Mouse (Mus musculus): ENCODE results near the gene Usp10.

Gene Usp10

GRCm38 (mm10) chr8:119915298-119915697, 5.1 kb downstream of the Usp10 start:
- in situ Hi-C loops (cut with MboI, MseI), result no loop called here

GRCm38 (mm10) chr8:119916237-119916892, 6.2 kb downstream of the Usp10 start:
- in situ Hi-C loops (cut with MboI, MseI), result no loop called here

GRCm38 (mm10) chr8:119917415-119917814, 7.3 kb downstream of the Usp10 start:
- in situ Hi-C loops (cut with MboI, MseI), result no loop called here

GRCm38 (mm10) chr8:119918155-119918567, 8.0 kb downstream of the Usp10 start:
- in situ Hi-C loops (cut with MboI, MseI), result no loop called here

GRCm38 (mm10) chr8:119923259-119923658, 13.1 kb downstream of the Usp10 start:
- in situ Hi-C loops (cut with MboI, MseI), result no loop called here

- in situ Hi-C loops (cut with MboI, MseI), result no loop called here
Measured at GRCm38 (mm10) chr8:119925428-119925827, 15.3 kb downstream of the Usp10 start.

GRCm38 (mm10) chr8:119926474-119926873, 16.3 kb downstream of the Usp10 start:
- in situ Hi-C loops (cut with MboI, MseI), result no loop called here

GRCm38 (mm10) chr8:119927422-119928092, 17.4 kb downstream of the Usp10 start:
- in situ Hi-C loops (cut with MboI, MseI), result no loop called here

- in situ Hi-C loops (cut with MboI, MseI), result no loop called here
Measured at GRCm38 (mm10) chr8:119931317-119931716, 21.2 kb downstream of the Usp10 start.

- in situ Hi-C loops (cut with MboI, MseI), result no loop called here
Measured at GRCm38 (mm10) chr8:119933681-119934080, 23.5 kb downstream of the Usp10 start.

- in situ Hi-C loops (cut with MboI, MseI), result no loop called here
Measured at GRCm38 (mm10) chr8:119935541-119935940, 25.4 kb downstream of the Usp10 start.

GRCm38 (mm10) chr8:119938481-119938880, 28.3 kb downstream of the Usp10 start:
- in situ Hi-C loops (cut with MboI, MseI), result no loop called here

GRCm38 (mm10) chr8:119939336-119939735, 29.2 kb downstream of the Usp10 start:
- in situ Hi-C loops (cut with MboI, MseI), result no loop called here

- in situ Hi-C loops (cut with MboI, MseI), result no loop called here
Measured at GRCm38 (mm10) chr8:119941471-119941870, 31.3 kb downstream of the Usp10 start.

- in situ Hi-C loops (cut with MboI, MseI), result no loop called here
Measured at GRCm38 (mm10) chr8:119943616-119944015, 33.5 kb downstream of the Usp10 start.

- in situ Hi-C loops (cut with MboI, MseI), result no loop called here
Measured at GRCm38 (mm10) chr8:119944096-119944811, 34.1 kb downstream of the Usp10 start.

GRCm38 (mm10) chr8:119946326-119946865, 36.2 kb downstream of the Usp10 start:
- in situ Hi-C loops (cut with MboI, MseI), result loop anchor here (5.0 kb wide), 1 partner anchor 126 kb away; no protein-coding TSS in a partner anchor

GRCm38 (mm10) chr8:119947653-119948052, 37.5 kb downstream of the Usp10 start:
- in situ Hi-C loops (cut with MboI, MseI), result loop anchor here (5.0 kb wide), 1 partner anchor 125 kb away; no protein-coding TSS in a partner anchor

GRCm38 (mm10) chr8:119948340-119948739, 38.2 kb downstream of the Usp10 start:
- in situ Hi-C loops (cut with MboI, MseI), result loop anchor here (5.0 kb wide), 1 partner anchor 124 kb away; no protein-coding TSS in a partner anchor

GRCm38 (mm10) chr8:119952282-119952681, 42.1 kb downstream of the Usp10 start:
- in situ Hi-C loops (cut with MboI, MseI), result no loop called here

- in situ Hi-C loops (cut with MboI, MseI), result no loop called here
Measured at GRCm38 (mm10) chr8:119952747-119953146, 42.6 kb downstream of the Usp10 start.

GRCm38 (mm10) chr8:119955333-119955732, 45.2 kb downstream of the Usp10 start:
- in situ Hi-C loops (cut with MboI, MseI), result no loop called here
